Mouse (Mus musculus): ENCODE measurements around the gene Lcn8. TPM values are rescaled to one million over a fixed set of nuclear protein-coding genes. Genes with fewer than 3 reads are reported as not detected.

Lcn8 gene
- polyA plus RNA-seq (2014; fragmentation: Nextera tagmentation; extraction: Ambion mirVana), result not detected in 2 replicates

GRCm38 (mm10) chr2:25652902-25653301 lies at the start of gene Lcn8:
TSS of gene Lcn8 (plus strand) at chr2:25653120.
- WGBS, result 79% methylated on average over 2 of the region's 2 CpGs
- Histone ChIP-seq H3K4me3 (ENCODE audit: low read depth, low read length) (no peak within 1 kb of the TSS), H3K36me3 (ENCODE audit: control insufficient read depth, insufficient read depth, low read length) (no peaks in the 10 kb centered on the region), H3K27me3 (ENCODE audit: control insufficient read depth, insufficient read depth, low read length) (no peaks in the 10 kb centered on the region), H3K27ac (ENCODE audit: low read depth, low read length) (no peak within 1 kb of the TSS), H3K4me1 (replicated peaks; ENCODE audit: control insufficient read depth, insufficient read depth, low read length) (no peaks in the 10 kb centered on the region), H3K9ac (ENCODE audit: low read depth, low read length) (no peak within 1 kb of the TSS), H3K9me3 (ENCODE audit: control insufficient read depth, low read length) (no peaks in the 10 kb centered on the region), H3K4me2 (replicated peaks; ENCODE audit: low read depth, low read length) (no peak within 1 kb of the TSS)
- ATAC-seq (ENCODE audit: low FRiP score) (no peak), DNase-seq (ENCODE audit: low spot score) (no peak)

GRCm38 (mm10) chr2:25607761-25608622 lies 44.9 kb upstream of the Lcn8 start, which contains the start of gene Rabl6:
TSS of gene Rabl6 (minus strand) at chr2:25608521.
- Histone ChIP-seq H3K4me1 (replicated peaks; ENCODE audit: control insufficient read depth, insufficient read depth, low read length) (peaks cover 3% of the 10 kb centered on the region; the same call in 1 of the 2 replicates), H3K27me3 (ENCODE audit: control insufficient read depth, insufficient read depth, low read length) (peaks cover 5% of the 10 kb centered on the region; the same call in 1 of the 2 replicates), H3K4me2 (replicated peaks; ENCODE audit: low read depth, low read length) (peak within 1 kb of the TSS; percentile 64), H3K36me3 (ENCODE audit: control insufficient read depth, insufficient read depth, low read length) (no peaks in the 10 kb centered on the region), H3K4me3 (ENCODE audit: low read depth, low read length) (peak within 1 kb of the TSS; percentile 96), H3K9me3 (ENCODE audit: control insufficient read depth, low read length) (no peaks in the 10 kb centered on the region), H3K27ac (ENCODE audit: low read depth, low read length) (peak within 1 kb of the TSS; percentile 91), H3K9ac (ENCODE audit: low read depth, low read length) (peak within 1 kb of the TSS; percentile 96)
- ATAC-seq (ENCODE audit: low FRiP score) (peak; percentile 90), DNase-seq (ENCODE audit: low spot score) (peak; percentile 93)
- WGBS, result under 1% methylated on average over 80 of the region's 80 CpGs

- 69% methylated on average over 10 of the region's 10 CpGs for WGBS
- Histone ChIP-seq H3K4me2 (replicated peaks; ENCODE audit: low read depth, low read length) (peak overlapping the region; percentile 64), H3K9ac (ENCODE audit: low read depth, low read length) (peak overlapping the region; percentile 96), H3K9me3 (ENCODE audit: control insufficient read depth, low read length) (no peaks in the 10 kb centered on the region), H3K4me3 (ENCODE audit: low read depth, low read length) (peak overlapping the region; percentile 96), H3K27ac (ENCODE audit: low read depth, low read length) (no peak overlapping the region), H3K4me1 (replicated peaks; ENCODE audit: control insufficient read depth, insufficient read depth, low read length) (peaks cover 3% of the 10 kb centered on the region; the same call in 1 of the 2 replicates), H3K27me3 (ENCODE audit: control insufficient read depth, insufficient read depth, low read length) (peaks cover 7% of the 10 kb centered on the region; the same call in 1 of the 2 replicates), H3K36me3 (ENCODE audit: control insufficient read depth, insufficient read depth, low read length) (no peaks in the 10 kb centered on the region)
- DNase-seq (ENCODE audit: low spot score) (no peak), ATAC-seq (ENCODE audit: low FRiP score) (no peak; the same call in 1 of the 2 replicates)
Measured at GRCm38 (mm10) chr2:25608671-25609070, 44.2 kb upstream of the Lcn8 start.

DNA sequence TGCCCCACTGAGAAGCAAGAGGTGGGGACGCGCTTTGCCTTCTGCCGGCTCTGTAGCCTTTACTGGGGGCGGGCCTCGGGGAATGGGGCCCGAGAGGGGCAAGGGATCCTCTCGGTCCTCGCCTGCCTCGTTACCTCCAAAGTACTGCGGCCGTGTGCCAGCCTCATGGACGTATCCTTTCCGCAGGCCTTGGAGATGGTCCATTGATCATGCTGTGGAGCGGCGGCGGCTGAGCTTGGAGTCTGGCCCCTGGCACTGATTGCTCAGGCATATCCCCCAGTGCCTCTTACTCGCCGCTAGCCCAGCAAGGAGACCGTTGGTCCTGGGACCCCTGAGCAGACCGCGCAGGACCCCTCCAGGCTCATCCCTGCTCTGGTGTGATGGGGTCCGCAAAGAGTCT lies 36.5 kb upstream of the Lcn8 start:
- H3K27ac ChIP-seq (ENCODE audit: low read depth, low read length), result no peak overlapping the region
- no peaks in the 10 kb centered on the region for H3K4me1 ChIP-seq (replicated peaks; ENCODE audit: control insufficient read depth, insufficient read depth, low read length)
- no peaks in the 10 kb centered on the region for H3K36me3 ChIP-seq (ENCODE audit: control insufficient read depth, insufficient read depth, low read length)
- H3K4me2 ChIP-seq (replicated peaks; ENCODE audit: low read depth, low read length), result no peak overlapping the region
- H3K9ac ChIP-seq (ENCODE audit: low read depth, low read length), result 0 out of 2 replicates have a peak overlapping the region, but pooled peaks have one; percentile 19
- ATAC-seq (ENCODE audit: low FRiP score), result no peak
- 22% methylated on average over 22 of the region's 22 CpGs for WGBS
- DNase-seq (ENCODE audit: low spot score), result peak; percentile 6
- H3K4me3 ChIP-seq (ENCODE audit: low read depth, low read length), result no peak overlapping the region
- H3K27me3 ChIP-seq (ENCODE audit: control insufficient read depth, insufficient read depth, low read length), result peaks cover 28% of the 10 kb centered on the region
- H3K9me3 ChIP-seq (ENCODE audit: control insufficient read depth, low read length), result no peaks in the 10 kb centered on the region

DNA sequence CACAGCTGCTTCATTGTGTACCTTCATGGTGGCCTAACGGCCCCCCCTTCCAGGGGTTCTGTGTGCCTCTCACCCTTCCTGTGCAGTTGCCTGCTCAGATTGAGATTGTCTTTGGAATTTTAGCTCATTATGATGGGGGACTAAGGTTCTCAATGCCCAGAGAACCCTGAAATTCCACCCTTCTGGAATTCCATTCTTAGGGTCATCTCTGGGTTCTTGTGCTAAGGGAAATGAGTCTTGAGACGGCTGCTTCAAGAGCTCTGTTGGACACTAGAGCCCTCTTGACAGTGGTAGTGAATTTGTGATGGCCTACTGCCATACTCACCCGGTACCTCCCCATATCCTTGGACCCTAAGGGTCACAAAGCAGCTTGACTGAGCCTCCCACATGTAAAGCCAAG lies 35.3 kb upstream of the Lcn8 start, which contains the start of gene Ccdc183:
Gene Ccdc183, minus strand, starts transcription at position 101 of the 400 bp plus-strand sequence.
- H3K4me2 ChIP-seq (replicated peaks; ENCODE audit: low read depth, low read length), result no peak within 1 kb of the TSS
- no peak within 1 kb of the TSS for H3K27ac ChIP-seq (ENCODE audit: low read depth, low read length)
- WGBS, result 81% methylated on average over 3 of the region's 3 CpGs
- H3K4me1 ChIP-seq (replicated peaks; ENCODE audit: control insufficient read depth, insufficient read depth, low read length), result no peaks in the 10 kb centered on the region
- no peak within 1 kb of the TSS for H3K4me3 ChIP-seq (ENCODE audit: low read depth, low read length)
- no peak for ATAC-seq (ENCODE audit: low FRiP score)
- H3K9me3 ChIP-seq (ENCODE audit: control insufficient read depth, low read length), result no peaks in the 10 kb centered on the region
- peaks cover 28% of the 10 kb centered on the region for H3K27me3 ChIP-seq (ENCODE audit: control insufficient read depth, insufficient read depth, low read length)
- DNase-seq (ENCODE audit: low spot score), result no peak
- H3K9ac ChIP-seq (ENCODE audit: low read depth, low read length), result no peak within 1 kb of the TSS
- H3K36me3 ChIP-seq (ENCODE audit: control insufficient read depth, insufficient read depth, low read length), result no peaks in the 10 kb centered on the region

DNA sequence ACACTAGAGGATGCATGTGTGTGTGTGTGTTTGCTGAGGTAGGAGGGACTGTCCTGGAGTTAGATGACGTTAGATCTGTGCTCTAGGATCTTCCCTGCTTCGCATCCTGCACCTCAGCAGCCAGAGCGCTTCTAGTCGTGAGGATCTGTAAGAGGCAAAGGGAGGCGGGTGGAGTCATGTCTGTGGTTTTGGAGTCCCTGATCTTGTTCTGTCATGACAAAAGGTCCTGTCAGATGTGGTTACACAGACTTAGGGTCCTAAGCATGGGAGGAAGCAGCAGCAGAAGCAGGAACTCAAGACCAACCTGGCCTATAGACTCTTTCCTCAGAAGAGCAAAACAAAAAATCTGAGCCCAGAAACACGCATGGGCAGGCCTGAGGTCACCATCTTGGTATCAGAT lies 32.5 kb upstream of the Lcn8 start:
- 86% methylated on average over 6 of the region's 6 CpGs for WGBS

DNA sequence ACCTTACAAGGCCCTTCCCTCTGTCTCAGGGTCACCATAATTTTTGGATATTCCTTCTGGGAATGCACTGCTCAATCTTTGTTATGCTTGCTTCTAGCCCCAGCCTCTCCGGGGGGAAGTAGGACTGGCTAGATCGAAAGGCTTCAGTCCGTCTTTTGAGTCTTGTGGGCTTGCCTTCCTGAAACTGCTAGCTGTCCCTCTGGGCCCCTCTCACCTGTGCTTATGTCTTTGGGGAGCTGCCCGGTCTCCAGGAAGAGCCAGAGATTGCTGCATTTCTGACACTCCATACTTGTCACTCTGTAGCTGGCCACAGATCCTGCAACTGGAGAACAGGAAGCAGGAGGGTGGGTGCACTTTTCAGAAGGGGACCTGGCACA lies 32.1 kb upstream of the Lcn8 start:
- Histone ChIP-seq H3K36me3 (ENCODE audit: control insufficient read depth, insufficient read depth, low read length) (no peaks in the 10 kb centered on the region), H3K4me3 (ENCODE audit: low read depth, low read length) (no peak overlapping the region), H3K4me1 (replicated peaks; ENCODE audit: control insufficient read depth, insufficient read depth, low read length) (no peaks in the 10 kb centered on the region), H3K9ac (ENCODE audit: low read depth, low read length) (no peak overlapping the region), H3K9me3 (ENCODE audit: control insufficient read depth, low read length) (no peaks in the 10 kb centered on the region), H3K4me2 (replicated peaks; ENCODE audit: low read depth, low read length) (no peak overlapping the region; the same call in 1 of the 2 replicates), H3K27ac (ENCODE audit: low read depth, low read length) (no peak overlapping the region), H3K27me3 (ENCODE audit: control insufficient read depth, insufficient read depth, low read length) (peaks cover 20% of the 10 kb centered on the region)
- DNase-seq (ENCODE audit: low spot score) (no peak), ATAC-seq (ENCODE audit: low FRiP score) (no peak)
- 91% methylated on average over 4 of the region's 4 CpGs for WGBS

More for the DNA sequence above, 32.5 kb upstream of the Lcn8 start:
- H3K4me2 ChIP-seq (replicated peaks; ENCODE audit: low read depth, low read length), result no peak overlapping the region
- peaks cover 24% of the 10 kb centered on the region for H3K27me3 ChIP-seq (ENCODE audit: control insufficient read depth, insufficient read depth, low read length)
- no peaks in the 10 kb centered on the region for H3K36me3 ChIP-seq (ENCODE audit: control insufficient read depth, insufficient read depth, low read length)
- no peak overlapping the region for H3K4me3 ChIP-seq (ENCODE audit: low read depth, low read length)
- H3K27ac ChIP-seq (ENCODE audit: low read depth, low read length), result no peak overlapping the region
- ATAC-seq (ENCODE audit: low FRiP score) (no peak), DNase-seq (ENCODE audit: low spot score) (no peak)
- H3K9ac ChIP-seq (ENCODE audit: low read depth, low read length), result no peak overlapping the region
- H3K9me3 ChIP-seq (ENCODE audit: control insufficient read depth, low read length), result no peaks in the 10 kb centered on the region
- H3K4me1 ChIP-seq (replicated peaks; ENCODE audit: control insufficient read depth, insufficient read depth, low read length), result no peaks in the 10 kb centered on the region

- Histone ChIP-seq H3K4me2 (replicated peaks; ENCODE audit: low read depth, low read length) (peak within 1 kb of the TSS; percentile 65), H3K27me3 (ENCODE audit: control insufficient read depth, insufficient read depth, low read length) (peaks cover 13% of the 10 kb centered on the region), H3K4me3 (ENCODE audit: low read depth, low read length) (peak within 1 kb of the TSS; percentile 34), H3K9me3 (ENCODE audit: control insufficient read depth, low read length) (no peaks in the 10 kb centered on the region), H3K9ac (ENCODE audit: low read depth, low read length) (peak within 1 kb of the TSS; percentile 55; the same call in 1 of the 2 replicates), H3K36me3 (ENCODE audit: control insufficient read depth, insufficient read depth, low read length) (no peaks in the 10 kb centered on the region), H3K4me1 (replicated peaks; ENCODE audit: control insufficient read depth, insufficient read depth, low read length) (no peaks in the 10 kb centered on the region), H3K27ac (ENCODE audit: low read depth, low read length) (no peak within 1 kb of the TSS)
- peak; percentile 84 for DNase-seq (ENCODE audit: low spot score)
- ATAC-seq (ENCODE audit: low FRiP score), result peak; percentile 92
- WGBS, result 7% methylated on average over 34 of the region's 34 CpGs
Measured at GRCm38 (mm10) chr2:25621229-25622200, 31.4 kb upstream of the Lcn8 start, which contains the start of gene Tmem141. TSS of gene Tmem141 (minus strand) at chr2:25622005.
